Mouse (Mus musculus): ENCODE results near the gene Ddx42. TPM values are rescaled to one million over a fixed set of nuclear protein-coding genes. Genes with fewer than 3 reads are reported as not detected.

The Ddx42 gene
- polyA plus RNA-seq, 1 experiment from 2014 or later = 96.6 TPM

GRCm38 (mm10) chr11:106267311-106267852 lies 50.7 kb downstream of the Ddx42 start:
- no peak overlapping the region for H3K9ac ChIP-seq (ENCODE audit: low read length)
- no peaks in the 10 kb centered on the region for H3K27me3 ChIP-seq (ENCODE audit: control insufficient read depth, insufficient read depth, low read length)
- H3K4me1 ChIP-seq (ENCODE audit: control insufficient read depth, insufficient read depth, low read length) = peaks cover 34% of the 10 kb centered on the region
- ATAC-seq (ENCODE audit: insufficient number of reproducible peaks, low FRiP score, low TSS enrichment, low read depth) (no peak), DNase-seq (ENCODE audit: low spot score) (peak; percentile 58)
- peaks cover 40% of the 10 kb centered on the region for H3K36me3 ChIP-seq (ENCODE audit: control insufficient read depth, insufficient read depth, low read length)
- no peak overlapping the region for H3K4me3 ChIP-seq (ENCODE audit: low read depth, low read length)
- WGBS = 54% methylated on average over 15 of the region's 15 CpGs
- no peaks in the 10 kb centered on the region for H3K9me3 ChIP-seq (ENCODE audit: control insufficient read depth, low read length)
- 0 out of 2 replicates have a peak overlapping the region, but pooled peaks have one; percentile 43 for H3K27ac ChIP-seq (replicated peaks; ENCODE audit: low read depth, low read length)
- H3K4me2 ChIP-seq (ENCODE audit: low read depth, severe bottlenecking) = peak overlapping the region; percentile 34

GRCm38 (mm10) chr11:106267871-106268270 lies 51.1 kb downstream of the Ddx42 start:
- H3K4me2 ChIP-seq (ENCODE audit: low read depth, severe bottlenecking) = no peak overlapping the region; the same call in none of the 2 replicates
- ATAC-seq (ENCODE audit: insufficient number of reproducible peaks, low FRiP score, low TSS enrichment, low read depth) (no peak), DNase-seq (ENCODE audit: low spot score) (peak; percentile 44)
- peak overlapping the region; percentile 43 for H3K27ac ChIP-seq (replicated peaks; ENCODE audit: low read depth, low read length)
- no peaks in the 10 kb centered on the region for H3K9me3 ChIP-seq (ENCODE audit: control insufficient read depth, low read length)
- no peak overlapping the region for H3K4me3 ChIP-seq (ENCODE audit: low read depth, low read length)
- H3K9ac ChIP-seq (ENCODE audit: low read length) = no peak overlapping the region
- WGBS = 42% methylated on average over 5 of the region's 5 CpGs
- peaks cover 35% of the 10 kb centered on the region for H3K36me3 ChIP-seq (ENCODE audit: control insufficient read depth, insufficient read depth, low read length)
- H3K27me3 ChIP-seq (ENCODE audit: control insufficient read depth, insufficient read depth, low read length) = no peaks in the 10 kb centered on the region
- H3K4me1 ChIP-seq (ENCODE audit: control insufficient read depth, insufficient read depth, low read length) = peaks cover 34% of the 10 kb centered on the region

GRCm38 (mm10) chr11:106268326-106269059 lies 51.8 kb downstream of the Ddx42 start:
- Histone ChIP-seq H3K36me3 (ENCODE audit: control insufficient read depth, insufficient read depth, low read length) (peaks cover 30% of the 10 kb centered on the region), H3K9ac (ENCODE audit: low read length) (0 out of 2 replicates have a peak overlapping the region, but pooled peaks have one; percentile 32), H3K27me3 (ENCODE audit: control insufficient read depth, insufficient read depth, low read length) (no peaks in the 10 kb centered on the region), H3K4me1 (ENCODE audit: control insufficient read depth, insufficient read depth, low read length) (peaks cover 36% of the 10 kb centered on the region), H3K4me3 (ENCODE audit: low read depth, low read length) (no peak overlapping the region), H3K4me2 (ENCODE audit: low read depth, severe bottlenecking) (peak overlapping the region; percentile 28), H3K27ac (replicated peaks; ENCODE audit: low read depth, low read length) (peak overlapping the region; percentile 84), H3K9me3 (ENCODE audit: control insufficient read depth, low read length) (no peaks in the 10 kb centered on the region)
- 9% methylated on average over 8 of the region's 8 CpGs for WGBS
- DNase-seq (ENCODE audit: low spot score) = peak; percentile 63
- ATAC-seq (ENCODE audit: insufficient number of reproducible peaks, low FRiP score, low TSS enrichment, low read depth) = no peak

GRCm38 (mm10) chr11:106269060-106269431 lies 52.3 kb downstream of the Ddx42 start:
- WGBS = 6% methylated on average over 3 of the region's 3 CpGs
- Histone ChIP-seq H3K27me3 (ENCODE audit: control insufficient read depth, insufficient read depth, low read length) (no peaks in the 10 kb centered on the region), H3K9ac (ENCODE audit: low read length) (0 out of 2 replicates have a peak overlapping the region, but pooled peaks have one; percentile 32), H3K27ac (replicated peaks; ENCODE audit: low read depth, low read length) (peak overlapping the region; percentile 84), H3K4me3 (ENCODE audit: low read depth, low read length) (no peak overlapping the region), H3K4me2 (ENCODE audit: low read depth, severe bottlenecking) (peak overlapping the region; percentile 28), H3K4me1 (ENCODE audit: control insufficient read depth, insufficient read depth, low read length) (peaks cover 36% of the 10 kb centered on the region), H3K9me3 (ENCODE audit: control insufficient read depth, low read length) (no peaks in the 10 kb centered on the region), H3K36me3 (ENCODE audit: control insufficient read depth, insufficient read depth, low read length) (peaks cover 25% of the 10 kb centered on the region)
- no peak for ATAC-seq (ENCODE audit: insufficient number of reproducible peaks, low FRiP score, low TSS enrichment, low read depth)
- DNase-seq (ENCODE audit: low spot score) = peak; percentile 65

GRCm38 (mm10) chr11:106271131-106271793 lies 54.5 kb downstream of the Ddx42 start:
- ATAC-seq (ENCODE audit: insufficient number of reproducible peaks, low FRiP score, low TSS enrichment, low read depth) (no peak), DNase-seq (ENCODE audit: low spot score) (peak; percentile 33)
- peaks cover 40% of the 10 kb centered on the region for H3K4me1 ChIP-seq (ENCODE audit: control insufficient read depth, insufficient read depth, low read length)

GRCm38 (mm10) chr11:106271794-106272643 lies 55.3 kb downstream of the Ddx42 start:
- H3K4me1 ChIP-seq (ENCODE audit: control insufficient read depth, insufficient read depth, low read length) = peaks cover 39% of the 10 kb centered on the region
- ATAC-seq (ENCODE audit: insufficient number of reproducible peaks, low FRiP score, low TSS enrichment, low read depth) = no peak
- H3K27ac ChIP-seq (replicated peaks; ENCODE audit: low read depth, low read length) = peak overlapping the region; percentile 92
- peak overlapping the region; percentile 63 for H3K4me2 ChIP-seq (ENCODE audit: low read depth, severe bottlenecking)
- peak overlapping the region; percentile 99 for H3K4me3 ChIP-seq (ENCODE audit: low read depth, low read length)
- 0 out of 2 replicates have a peak, but pooled peaks cover 2% of the 10 kb centered on the region for H3K36me3 ChIP-seq (ENCODE audit: control insufficient read depth, insufficient read depth, low read length)
- H3K9ac ChIP-seq (ENCODE audit: low read length) = peak overlapping the region; percentile 96
- no peak for DNase-seq (ENCODE audit: low spot score)
- WGBS = 1% methylated on average over 41 of the region's 41 CpGs
- H3K9me3 ChIP-seq (ENCODE audit: control insufficient read depth, low read length) = no peaks in the 10 kb centered on the region
- H3K27me3 ChIP-seq (ENCODE audit: control insufficient read depth, insufficient read depth, low read length) = no peaks in the 10 kb centered on the region

More at GRCm38 (mm10) chr11:106271131-106271793, 54.5 kb downstream of the Ddx42 start:
- WGBS = 32% methylated on average over 5 of the region's 5 CpGs
- H3K9me3 ChIP-seq (ENCODE audit: control insufficient read depth, low read length) = no peaks in the 10 kb centered on the region
- H3K4me2 ChIP-seq (ENCODE audit: low read depth, severe bottlenecking) = peak overlapping the region; percentile 63
- H3K4me3 ChIP-seq (ENCODE audit: low read depth, low read length) = peak overlapping the region; percentile 99
- no peak overlapping the region; the same call in 1 of the 2 replicates for H3K27ac ChIP-seq (replicated peaks; ENCODE audit: low read depth, low read length)
- H3K27me3 ChIP-seq (ENCODE audit: control insufficient read depth, insufficient read depth, low read length) = no peaks in the 10 kb centered on the region
- H3K9ac ChIP-seq (ENCODE audit: low read length) = peak overlapping the region; percentile 96
- peaks cover 5% of the 10 kb centered on the region; the same call in 1 of the 2 replicates for H3K36me3 ChIP-seq (ENCODE audit: control insufficient read depth, insufficient read depth, low read length)

GRCm38 (mm10) chr11:106272644-106273310 lies 56.1 kb downstream of the Ddx42 start, which contains the start of gene Smarcd2:
Smarcd2 (minus strand) TSS chr11:106272972.
- Histone ChIP-seq H3K9ac (ENCODE audit: low read length) (peak within 1 kb of the TSS; percentile 96), H3K27ac (replicated peaks; ENCODE audit: low read depth, low read length) (peak within 1 kb of the TSS; percentile 92), H3K4me3 (ENCODE audit: low read depth, low read length) (peak within 1 kb of the TSS; percentile 99), H3K4me2 (ENCODE audit: low read depth, severe bottlenecking) (peak within 1 kb of the TSS; percentile 63), H3K36me3 (ENCODE audit: control insufficient read depth, insufficient read depth, low read length) (no peaks in the 10 kb centered on the region), H3K4me1 (ENCODE audit: control insufficient read depth, insufficient read depth, low read length) (peaks cover 32% of the 10 kb centered on the region), H3K9me3 (ENCODE audit: control insufficient read depth, low read length) (no peaks in the 10 kb centered on the region), H3K27me3 (ENCODE audit: control insufficient read depth, insufficient read depth, low read length) (no peaks in the 10 kb centered on the region)
- WGBS = under 1% methylated on average over 72 of the region's 72 CpGs
- ATAC-seq (ENCODE audit: insufficient number of reproducible peaks, low FRiP score, low TSS enrichment, low read depth) (peak; percentile 91), DNase-seq (ENCODE audit: low spot score) (peak; percentile 100)

Data from limb, embryonic 11.5 days (tissue).